Mouse (Mus musculus): Measurements from ENCODE around the gene Dnah2.
"Not testable (repeated sequence)": the region's sequence is repeated elsewhere in the genome, so short reads cannot be mapped to it uniquely, and the experiment has no call there.

Gene Dnah2

DNA sequence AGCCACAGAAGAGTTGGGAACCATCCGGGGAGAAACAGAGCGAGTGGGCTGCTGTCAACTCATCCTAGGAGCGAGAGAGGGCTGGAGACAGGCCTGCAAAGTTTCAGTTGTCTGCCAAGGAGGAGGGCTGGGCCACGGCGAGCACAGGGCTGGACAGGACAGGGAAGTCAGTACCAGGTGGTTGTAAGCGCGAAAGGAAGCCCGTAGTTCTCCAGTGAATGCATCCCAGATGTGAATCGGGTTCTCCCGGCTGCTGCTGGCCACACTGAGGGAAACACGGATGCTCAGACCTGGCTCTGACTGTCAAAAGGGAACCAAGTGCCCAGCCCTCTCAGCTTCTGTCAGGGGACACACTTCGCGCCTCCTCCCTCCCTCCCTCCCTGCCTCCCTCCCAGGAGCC, 14.5 kb upstream of the Dnah2 start:
- no peak for DNase-seq (ENCODE audit: low spot score)

DNA sequence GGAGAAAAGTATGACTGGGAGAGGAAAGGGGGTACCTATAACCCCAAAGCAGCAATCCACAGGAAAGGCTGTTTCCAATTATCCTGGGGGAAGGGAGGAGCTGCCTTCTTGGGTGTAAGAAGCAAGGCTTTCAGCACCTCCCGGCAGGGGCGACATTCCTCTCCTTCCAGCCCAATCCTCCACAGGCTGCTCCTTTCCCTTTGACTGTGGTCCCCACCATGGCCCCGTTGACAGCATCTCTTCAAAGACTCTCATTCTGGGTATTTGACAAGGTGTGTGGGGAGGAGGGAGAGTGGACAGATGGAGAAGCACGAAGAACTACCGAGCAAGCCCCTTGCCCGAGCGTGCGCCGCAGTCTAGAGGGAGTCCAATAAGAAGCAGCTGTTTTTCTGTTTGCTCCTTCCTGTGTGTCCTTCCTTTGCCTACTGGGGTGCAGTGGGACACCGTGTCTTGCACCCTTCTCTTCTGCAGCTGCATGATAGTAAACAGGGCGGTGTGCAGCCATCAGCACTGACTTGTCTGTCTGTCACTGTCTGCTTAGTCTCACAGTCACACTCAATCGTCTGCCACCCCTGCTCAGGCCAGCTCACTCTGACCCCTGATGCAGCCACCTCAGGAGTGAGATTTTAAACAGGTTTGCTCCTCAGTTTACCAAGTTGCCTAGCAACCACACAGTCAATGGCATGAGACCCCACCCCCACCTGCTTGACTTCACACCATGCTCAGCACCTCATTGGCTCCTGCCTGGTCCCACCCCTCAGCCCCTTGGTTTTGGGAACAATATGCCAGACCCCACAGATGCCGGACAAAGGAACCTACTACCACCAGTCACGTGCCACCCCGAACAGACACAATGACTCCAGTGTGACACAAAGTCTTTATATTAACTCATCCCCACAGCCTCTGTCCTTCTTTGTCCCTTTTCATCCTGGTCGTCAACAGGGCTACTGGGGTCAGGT, 12.3 kb upstream of the Dnah2 start:
- DNase-seq (ENCODE audit: low spot score) = no peak

DNA sequence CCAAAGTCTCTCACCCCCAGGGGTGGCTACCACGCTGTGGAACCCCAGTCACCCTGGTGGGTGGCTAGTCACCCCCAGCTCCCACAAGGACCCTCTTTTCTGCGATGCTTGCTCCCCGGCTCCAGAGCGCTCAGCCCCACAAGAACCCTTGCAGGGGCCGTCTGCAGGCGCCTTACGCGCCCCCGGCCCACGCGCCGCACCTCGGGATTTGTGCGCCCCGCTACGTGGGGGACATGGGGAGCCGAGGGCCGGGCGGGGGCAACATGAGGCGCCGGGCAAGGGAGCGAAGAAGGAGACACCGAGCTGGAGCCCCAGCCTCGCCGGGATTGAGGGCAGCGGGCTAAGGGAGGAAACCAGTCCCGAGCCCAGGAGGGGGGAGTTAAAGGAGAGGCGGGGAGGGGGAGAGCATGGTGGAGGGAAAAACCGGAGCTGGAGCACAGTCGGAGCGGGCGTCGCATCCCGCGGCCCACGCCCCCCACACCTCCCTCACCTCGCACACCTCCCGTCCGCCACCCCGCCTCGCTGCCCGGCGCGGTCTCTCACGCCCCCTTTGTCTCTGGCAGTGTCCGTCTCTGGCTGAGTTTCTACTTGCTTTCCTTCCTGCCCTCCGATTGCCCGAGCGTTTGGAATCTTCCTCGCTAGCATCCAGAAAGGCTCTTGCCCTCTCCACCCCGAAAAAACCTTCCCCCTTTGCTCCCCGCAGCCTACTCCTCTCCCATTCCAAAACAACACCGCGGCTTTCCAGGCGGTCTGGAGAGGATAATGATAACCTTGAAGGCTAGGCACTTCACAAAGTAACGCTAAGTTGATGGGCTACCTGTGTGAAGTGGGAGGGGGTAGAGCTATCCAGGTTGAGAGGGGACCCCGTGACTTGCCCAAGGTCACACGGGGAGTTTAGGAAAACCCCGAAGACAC, 11.2 kb upstream of the Dnah2 start, which contains the start of gene Efnb3:
TSS of gene Efnb3 (minus strand) at position 355 of the 915 bp plus-strand sequence.
- no peak for DNase-seq (ENCODE audit: low spot score)

DNA sequence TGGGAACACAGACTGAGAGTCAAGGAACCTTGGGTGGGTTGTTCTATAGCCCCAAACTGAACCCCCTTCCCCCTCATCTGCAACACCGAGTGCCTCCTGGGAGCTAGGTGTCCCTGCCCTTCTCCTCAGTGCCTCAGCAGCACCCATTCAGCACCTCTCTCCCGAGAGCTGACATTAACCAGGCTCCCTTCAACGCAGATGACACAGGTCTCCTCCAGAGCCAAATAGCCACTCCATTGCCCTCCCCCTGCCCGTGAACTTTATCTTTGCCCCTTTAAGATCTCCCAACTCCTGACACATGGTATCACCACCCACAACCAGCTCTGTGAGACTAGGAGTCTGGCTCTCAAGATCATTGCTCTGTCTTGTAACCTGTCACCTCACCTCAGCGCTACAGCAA, 10.3 kb upstream of the Dnah2 start:
- DNase-seq (ENCODE audit: low spot score) = no peak

DNA sequence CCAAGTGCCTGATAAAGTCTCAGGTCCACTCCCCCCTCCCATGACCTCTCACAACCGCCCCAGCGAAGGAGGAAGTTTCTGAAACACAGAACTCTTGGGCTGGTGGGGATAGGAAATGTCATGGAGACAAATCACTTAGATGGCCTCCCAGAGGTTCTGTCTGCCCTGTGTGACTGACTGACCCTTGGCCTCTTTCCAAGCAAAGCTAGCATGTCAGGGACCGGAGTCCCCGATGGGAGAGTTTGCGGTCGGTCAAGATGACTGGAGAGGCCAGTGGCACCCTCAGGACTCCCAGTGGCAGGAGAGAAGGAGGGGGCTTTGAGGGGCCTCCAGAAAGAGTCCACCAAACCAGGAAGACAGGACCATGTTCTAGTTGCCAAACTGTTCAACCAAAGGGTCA, 9.8 kb upstream of the Dnah2 start:
- DNase-seq (ENCODE audit: low spot score) = no peak

DNA sequence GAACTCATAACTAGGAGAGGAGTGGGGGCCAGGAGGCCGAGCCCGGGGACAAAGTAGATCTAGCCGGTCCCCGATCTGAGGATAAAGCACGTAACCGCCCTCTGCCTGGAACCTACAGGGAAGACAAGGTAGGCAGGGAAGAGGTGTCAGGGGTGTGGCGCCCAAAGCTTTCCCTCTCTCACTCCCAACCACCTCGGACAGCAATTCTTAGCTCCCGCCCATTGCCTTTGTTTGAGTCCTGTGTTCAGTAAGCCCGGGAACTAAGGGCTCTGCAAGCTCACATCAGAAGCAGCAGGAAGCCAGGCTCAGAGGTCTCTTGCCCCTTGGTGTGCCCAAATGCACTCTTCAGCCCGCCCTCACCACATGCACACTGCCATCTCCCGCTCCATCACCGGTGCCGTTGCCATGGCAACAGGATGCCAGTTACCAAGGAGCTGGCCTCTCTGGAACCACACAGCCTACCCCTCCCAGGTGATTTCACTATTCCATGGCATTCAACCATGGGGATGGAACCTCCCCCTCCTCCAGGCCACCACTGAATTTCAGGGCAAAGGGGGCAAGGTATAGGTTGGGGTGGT, 8.6 kb upstream of the Dnah2 start:
- no peak for DNase-seq (ENCODE audit: low spot score)

DNA sequence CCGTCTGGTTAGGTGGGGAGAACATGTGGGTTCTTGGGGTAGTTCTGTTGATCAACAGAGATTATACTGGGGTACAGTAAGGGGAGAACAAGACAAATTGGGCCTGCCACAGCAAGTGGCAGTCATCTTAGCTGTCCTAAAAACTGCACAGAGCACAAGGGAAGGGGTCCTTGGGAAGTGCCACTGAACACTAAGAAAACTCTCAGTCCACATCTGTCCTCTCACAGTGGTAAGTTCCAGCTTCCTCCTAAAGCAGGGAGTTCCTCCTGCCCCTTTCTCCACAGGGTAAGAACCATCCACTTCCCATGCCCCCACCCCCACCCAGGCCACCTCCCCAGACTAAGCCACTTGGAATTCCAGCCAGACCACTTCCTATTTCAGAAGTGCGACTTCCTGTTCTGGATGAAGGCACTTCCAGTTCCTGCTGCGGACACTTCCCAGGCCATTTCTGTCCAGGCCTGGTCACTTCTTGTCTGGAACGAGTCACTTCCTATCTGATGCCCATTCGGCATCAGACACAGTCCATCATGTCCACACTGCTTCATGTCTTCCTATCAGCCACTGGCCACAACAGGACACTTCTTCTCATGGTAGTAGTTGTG, 5.7 kb upstream of the Dnah2 start:
- no peak for DNase-seq (ENCODE audit: low spot score)

DNA sequence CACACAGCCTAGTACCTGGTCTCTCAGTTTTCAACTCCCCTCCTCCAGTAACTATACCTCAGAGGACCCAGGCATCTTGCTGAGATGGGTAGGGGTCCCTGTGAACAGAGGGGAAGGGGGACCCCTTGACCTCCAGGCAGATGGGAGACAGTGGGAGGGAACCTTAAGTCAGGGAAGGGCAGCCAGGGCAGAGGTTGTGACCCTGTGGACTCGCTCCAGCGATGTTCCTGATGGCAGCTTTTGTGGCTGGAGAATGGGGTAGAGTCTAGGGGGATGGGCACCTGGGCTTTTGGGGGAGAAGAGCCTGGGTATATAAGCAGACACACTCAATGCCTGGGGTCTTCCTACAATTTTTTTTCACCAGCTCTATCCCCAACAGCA, 4.4 kb upstream of the Dnah2 start:
- DNase-seq (ENCODE audit: low spot score) = no peak

DNA sequence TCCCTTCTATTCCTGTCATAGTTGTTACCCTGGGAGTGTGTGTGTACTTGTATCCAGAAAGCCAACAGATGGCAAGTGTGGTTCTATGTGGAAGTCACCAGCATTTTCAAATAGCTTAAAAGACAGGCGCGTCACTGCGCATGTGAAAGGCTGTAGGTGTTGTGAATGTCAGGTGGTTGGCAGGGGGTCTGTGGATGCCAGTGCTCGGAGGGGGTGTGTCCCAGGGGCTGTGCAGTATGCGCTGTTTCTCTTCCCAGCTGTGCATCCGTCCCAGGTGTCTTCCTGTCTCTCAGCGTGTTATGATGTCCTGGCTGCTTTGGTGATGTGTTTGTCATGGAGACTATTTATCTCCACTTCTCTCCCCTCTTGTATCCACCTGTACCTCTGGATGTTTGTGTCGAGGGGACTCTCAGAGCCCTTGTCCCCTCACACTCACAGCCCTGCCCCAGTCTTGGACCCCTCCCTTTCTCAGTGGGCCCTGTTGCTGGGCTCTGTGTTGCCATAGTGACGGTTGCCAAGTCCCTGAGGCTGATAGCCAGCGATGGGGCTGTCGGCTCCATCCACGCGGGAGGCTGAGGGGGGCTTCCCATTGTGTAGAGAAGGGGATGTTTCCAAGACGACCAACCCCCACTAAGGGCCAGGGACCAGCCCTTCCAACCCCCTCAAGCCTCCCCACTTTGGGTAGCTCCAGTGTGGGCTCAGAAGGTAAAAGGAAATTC, 3.9 kb upstream of the Dnah2 start:
- DNase-seq (ENCODE audit: low spot score) = no peak

DNA sequence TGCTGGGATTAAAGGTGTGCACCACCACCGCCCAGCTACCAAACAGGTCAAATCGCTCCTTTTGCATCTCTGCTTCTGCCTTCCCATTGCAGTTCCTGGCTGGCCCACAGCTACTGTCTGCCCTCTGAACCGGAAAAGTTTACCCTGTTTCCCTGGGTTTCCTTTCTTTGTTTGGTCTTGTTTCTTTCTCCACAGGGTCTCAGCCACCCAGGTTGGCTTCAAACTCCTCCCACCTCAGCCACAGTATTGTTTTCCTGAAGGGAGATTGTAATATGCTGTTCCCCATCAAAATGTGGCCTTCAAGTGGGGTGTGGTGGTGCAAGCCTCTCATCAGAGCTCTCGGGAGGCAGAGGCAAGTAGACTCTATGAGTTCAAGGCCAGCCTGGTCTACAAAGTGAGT, 2.4 kb upstream of the Dnah2 start:
- DNase-seq (ENCODE audit: low spot score) = no peak

DNA sequence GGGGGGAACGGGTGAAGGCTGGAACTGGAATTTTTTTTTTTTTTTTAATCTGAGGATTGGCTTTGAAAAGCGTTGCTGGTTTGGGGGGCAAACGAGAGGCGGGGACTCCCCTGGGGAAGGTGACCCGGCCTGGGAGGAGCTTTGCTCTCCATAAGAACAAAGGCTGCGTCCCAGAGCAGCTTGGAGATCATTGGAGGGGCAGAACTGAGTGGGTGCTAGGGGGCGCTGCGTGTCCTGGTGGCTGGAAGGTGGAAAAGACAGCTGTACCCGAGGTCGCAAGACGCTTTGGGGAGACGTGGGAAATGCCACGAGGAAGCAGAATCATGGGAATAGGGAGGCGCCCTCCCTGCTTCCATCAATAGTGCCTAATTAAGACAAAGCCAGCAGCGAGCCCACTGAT, 1.8 kb downstream of the Dnah2 start:
- no peak for DNase-seq (ENCODE audit: low spot score)

DNA sequence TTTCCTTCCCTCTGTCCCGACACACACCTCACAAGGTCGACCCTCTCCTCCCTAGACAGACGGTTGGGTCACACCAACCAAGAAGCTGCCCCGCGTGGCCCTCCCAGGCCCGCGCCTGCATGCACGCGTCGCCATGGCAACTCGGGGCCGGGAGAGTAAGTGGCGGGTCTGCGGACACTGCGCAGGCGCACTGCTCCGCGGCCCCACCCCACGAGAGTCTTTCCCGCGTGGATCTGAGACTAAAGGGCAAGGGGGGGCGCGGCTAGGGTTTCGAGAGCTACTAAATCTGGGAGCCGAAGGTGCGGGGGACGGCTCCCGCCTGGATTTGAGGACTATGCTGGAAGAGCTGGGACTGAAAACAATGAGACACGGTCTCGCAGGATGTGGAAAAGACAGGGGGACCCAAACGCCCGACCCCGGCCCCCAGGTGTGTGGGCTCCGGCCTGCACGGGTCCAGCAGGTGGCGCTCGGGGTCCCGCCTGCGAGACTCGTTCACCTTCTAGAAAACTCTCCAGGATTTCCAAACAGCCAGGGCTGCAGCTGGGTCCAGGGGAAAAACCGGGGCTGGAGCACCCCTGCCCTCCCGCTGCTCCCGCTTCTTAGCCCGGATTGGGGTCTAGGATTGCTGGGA, 2.4 kb downstream of the Dnah2 start:
- peak; percentile 52 for DNase-seq (ENCODE audit: low spot score)

DNA sequence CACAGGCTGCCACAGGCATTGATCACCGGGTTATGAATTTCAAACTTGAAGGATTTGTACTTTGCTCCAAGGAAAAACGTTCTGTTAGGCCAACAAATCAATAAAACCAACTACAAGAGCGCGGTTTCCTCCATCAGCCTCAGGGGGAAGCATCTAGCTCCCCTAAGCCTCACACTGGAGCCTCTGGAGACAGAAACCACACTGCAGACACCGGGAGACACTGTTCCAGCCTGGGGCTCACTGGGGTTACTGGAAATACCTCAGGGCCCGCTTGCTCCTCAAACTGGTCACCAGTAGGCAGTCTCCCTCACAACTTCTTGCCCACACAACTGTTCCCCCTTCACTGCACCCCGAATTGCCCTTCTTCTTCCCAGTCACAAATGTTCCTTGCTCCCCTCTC, 3.0 kb downstream of the Dnah2 start:
- DNase-seq (ENCODE audit: low spot score) = no peak

DNA sequence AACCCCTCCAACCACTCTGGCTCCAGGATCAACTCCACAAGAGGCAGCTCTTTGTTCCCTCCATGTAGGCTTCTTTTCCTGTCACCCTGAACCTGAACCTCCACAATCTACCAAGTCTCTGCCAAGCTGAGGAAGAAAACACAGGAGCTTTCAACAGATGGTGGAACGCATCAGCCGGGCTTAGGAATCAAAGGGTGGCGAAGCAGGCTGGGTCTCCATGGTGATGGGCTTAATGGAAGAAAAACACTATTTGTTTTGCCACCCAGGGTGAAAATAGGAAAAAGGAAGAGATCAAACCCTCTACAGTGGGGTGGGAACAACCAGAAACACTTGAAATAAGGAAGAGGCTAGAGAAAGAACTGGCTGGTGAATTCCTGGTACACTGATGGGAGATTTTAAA, 5.3 kb downstream of the Dnah2 start:
- no peak for DNase-seq (ENCODE audit: low spot score)

DNA sequence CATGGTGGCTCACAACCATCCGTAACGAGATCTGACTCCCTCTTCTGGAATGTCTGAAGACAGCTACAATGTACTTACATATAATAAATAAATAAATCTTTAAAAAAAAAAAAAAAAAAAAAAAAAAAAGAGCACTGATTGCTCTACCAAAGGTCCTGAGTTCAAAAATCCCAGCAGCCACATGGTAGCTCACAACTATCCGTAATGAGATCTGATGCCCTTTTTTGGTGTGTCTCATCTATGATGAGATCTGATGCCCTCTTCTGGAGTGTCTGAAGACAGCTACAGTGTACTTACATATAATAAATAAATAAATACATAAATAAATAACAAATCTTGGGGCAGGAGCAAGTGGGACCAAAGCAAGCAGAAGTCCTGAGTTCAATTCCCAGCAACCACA, 7.2 kb downstream of the Dnah2 start:
- DNase-seq (ENCODE audit: low spot score) = not testable (repeated sequence)

DNA sequence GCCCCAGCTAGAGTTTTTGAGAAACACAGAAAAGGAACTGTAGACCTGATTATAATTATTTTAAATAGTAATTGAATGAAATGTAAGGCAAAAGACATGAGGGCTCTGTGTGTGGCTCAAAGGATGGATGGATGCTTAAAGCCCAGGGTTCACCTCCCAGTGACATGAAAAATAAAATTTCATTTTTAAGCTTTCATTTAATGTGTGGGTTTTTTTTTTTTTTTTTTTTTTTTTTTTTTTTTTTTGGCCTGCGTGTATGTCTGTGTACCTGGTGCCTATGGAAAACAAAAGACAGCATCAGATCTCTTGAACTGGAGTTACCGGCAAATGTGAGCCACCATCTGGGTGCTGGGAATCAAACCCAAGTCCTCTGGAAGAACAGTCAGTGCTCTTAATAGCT, 8.2 kb downstream of the Dnah2 start:
- no peak for DNase-seq (ENCODE audit: low spot score)

DNA sequence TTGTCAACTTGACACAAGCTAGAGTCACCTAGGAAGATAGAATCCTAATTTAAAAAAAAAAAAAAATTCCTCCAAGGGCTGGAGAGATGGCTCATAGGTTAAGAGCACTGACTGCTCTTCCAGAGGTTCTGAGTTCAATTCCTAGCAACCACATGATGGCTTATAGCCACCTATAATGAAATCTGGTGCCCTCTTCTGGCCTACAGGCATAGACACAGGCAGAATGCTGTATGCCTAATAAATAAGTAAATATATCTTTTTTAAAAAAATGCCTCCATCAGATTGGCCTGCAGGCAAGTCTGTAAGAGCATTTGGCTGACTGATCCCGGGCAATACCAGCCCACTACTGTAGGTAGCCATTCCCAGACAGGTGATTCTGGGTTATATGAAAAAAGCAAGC, 13.9 kb downstream of the Dnah2 start:
- DNase-seq (ENCODE audit: low spot score) = no peak

DNA sequence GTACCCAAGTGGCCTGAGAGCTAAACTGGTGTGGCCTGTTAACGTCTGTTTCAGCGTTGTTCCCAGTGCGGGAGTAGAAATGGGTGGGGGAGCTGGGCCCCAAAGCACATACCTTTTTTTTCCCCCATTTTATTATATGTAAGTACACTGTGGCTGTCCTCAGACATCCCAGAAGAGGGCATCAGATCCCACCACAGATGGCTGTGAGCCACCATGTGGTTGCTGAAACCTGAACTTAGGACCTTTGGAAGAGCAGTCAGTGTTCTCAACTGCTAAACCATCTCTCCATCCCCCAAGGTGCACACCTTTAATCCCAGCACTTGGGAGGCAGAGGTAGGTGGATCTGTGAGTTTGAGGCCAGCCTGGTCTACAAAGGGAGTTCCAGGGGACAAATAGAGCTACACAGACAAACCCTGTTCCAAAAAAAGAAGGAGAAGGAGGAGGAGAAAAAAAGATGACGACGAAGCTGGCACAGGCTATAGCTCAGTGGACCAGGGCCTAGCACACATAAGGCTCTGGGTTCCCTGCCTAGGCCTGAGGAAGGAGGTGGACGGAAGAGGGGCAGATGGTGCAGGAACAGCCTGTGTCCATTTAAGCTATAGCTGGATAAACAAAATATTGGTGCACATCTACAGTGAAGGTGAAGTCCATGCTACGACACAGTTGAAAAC, 16.3 kb downstream of the Dnah2 start:
- no peak for DNase-seq (ENCODE audit: low spot score)

DNA sequence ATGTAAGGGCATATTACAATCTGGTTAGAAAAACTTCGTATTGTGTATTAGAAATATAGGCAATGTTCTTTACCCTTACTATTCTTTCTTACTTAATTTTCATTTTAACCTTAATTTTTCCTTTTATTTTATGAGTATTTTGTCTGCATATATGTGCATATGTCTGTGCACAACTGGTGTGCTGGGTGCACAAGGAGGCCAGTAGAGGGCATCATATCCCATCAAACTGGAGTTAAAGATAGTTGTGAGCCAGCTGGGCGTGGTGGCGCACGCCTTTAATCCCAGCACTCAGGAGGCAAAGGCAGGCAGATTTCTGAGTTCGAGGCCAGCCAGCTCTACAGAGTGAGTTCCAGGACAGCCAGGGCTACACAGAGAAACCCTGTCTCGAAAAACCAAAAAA, 18.2 kb downstream of the Dnah2 start:
- not testable (repeated sequence) for DNase-seq (ENCODE audit: low spot score)

DNA sequence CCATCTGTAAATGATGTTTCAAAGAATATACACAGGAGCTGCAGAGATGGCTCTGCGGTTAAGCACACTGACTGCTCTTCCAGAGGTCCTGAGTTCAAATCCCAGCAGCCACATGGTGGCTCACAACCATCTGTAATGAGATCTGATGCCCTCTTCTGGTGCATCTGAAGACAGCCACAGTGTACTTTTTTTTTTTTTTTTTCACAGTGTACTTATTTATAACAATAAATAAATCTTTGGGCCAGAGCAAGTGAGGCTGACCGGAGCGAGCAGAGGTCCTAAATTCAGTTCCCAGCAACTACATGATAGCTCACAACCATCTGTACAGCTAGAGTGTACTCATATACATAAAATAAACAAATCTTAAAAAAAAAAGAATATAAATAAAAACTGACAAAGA, 18.6 kb downstream of the Dnah2 start:
- DNase-seq (ENCODE audit: low spot score) = not testable (repeated sequence)

DNA sequence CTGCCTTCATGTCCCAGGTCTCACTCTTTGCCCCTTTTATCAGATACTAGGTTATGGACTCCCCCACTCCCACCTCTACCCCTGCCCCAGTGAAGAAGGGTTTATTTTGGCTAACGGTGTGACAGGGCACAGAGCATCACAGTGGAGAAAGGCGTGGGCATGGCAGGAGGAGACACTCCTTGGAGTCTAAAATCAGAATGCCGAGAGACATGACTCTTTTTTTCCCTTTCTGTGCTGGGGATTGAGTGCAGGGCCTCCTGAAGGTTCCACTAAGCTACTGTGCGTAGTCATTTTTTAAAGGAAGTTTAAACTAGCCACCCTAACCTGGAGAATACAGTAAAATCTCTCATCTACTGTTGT, 20.9 kb downstream of the Dnah2 start:
- DNase-seq (ENCODE audit: low spot score) = no peak

All from urinary bladder, postnatal 10 days (tissue).